In the genomic region with DNA sequence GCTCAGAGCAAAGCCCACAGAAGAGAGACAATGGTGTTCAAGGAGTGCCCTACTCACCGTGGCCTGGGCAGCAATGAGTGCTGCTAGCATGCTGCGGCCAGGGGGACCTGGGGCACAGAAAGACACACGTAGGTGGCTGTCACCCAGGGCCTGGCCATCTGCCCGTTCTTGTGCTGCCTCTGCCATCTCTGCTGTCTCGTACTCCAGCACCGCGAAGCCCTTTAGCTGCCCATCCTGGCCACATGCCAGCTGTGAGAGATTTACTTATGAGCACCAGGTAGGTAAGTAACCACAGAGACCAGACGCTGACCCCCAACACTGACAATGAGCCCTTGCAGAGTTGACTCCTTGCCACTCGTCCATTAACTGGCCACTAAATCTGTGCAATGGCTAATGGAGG, we compare ENCODE assay signal across 14 mouse cellular contexts. TPM values are rescaled to one million over a fixed set of nuclear protein-coding genes. Genes with fewer than 3 reads are reported as not detected.
DNase-seq lines count a peak whose midpoint lies in the region.
"Had no signal": no experiment of that assay in that cellular context is flagged by ENCODE, and none has a peak within 500 bp of the region (broad histone marks: within the 10 kb centered on the region; RNA-seq: fewer than 3 reads in every experiment).

No protein-coding gene starts in this region.

- DNase-seq in cerebellum, postnatal 14 days: peak; percentile 27 to 44
- DNase-seq in cerebellum, adult 9-11 months: no peak
- DNase-seq in gastrocnemius, postnatal 10 days: peak; percentile 23
- no peak for DNase-seq in gastrocnemius, postnatal 36 days
- DNase-seq in skeletal muscle tissue, adult 2 months (ENCODE audit: low read depth, low spot score): peak; percentile 27
- DNase-seq in left cerebral cortex, postnatal 10 days (ENCODE audit: extremely low spot score in 1 of 2, low spot score in 2 of 2): no peak
- DNase-seq: adrenal gland, adult 2 months; adrenal gland, postnatal 25 days; heart, adult 11 months had no signal

- intact Hi-C loops in gastrocnemius, postnatal 36 days (cut with DNase I): no loop called here
- intact Hi-C loops in left cerebral cortex, postnatal 10 days (cut with DNase I): no loop called here

RNA-seq across cellular contexts. Expression of gene Fdx1l, which starts 7.7 kb away (rescaled TPM):
- total RNA-seq in gastrocnemius, postnatal 10 days (2021): 10 to 100 TPM; 24.2 to 24.9 TPM
- 10 to 100 TPM; 37.5 to 40.4 TPM for total RNA-seq in gastrocnemius, postnatal 36 days (2021)
- total RNA-seq in left cerebral cortex, postnatal 10 days (2021): 10 to 100 TPM; 48.1 to 53.0 TPM

RNA-seq across cellular contexts. Expression of gene Gm49373, which starts 8.2 kb away (rescaled TPM):
- under 1 TPM; 0.14 to 0.32 TPM for total RNA-seq in gastrocnemius, postnatal 10 days (2021)
- under 1 TPM in 1 of 2 experiments, not detected in 1; 0.17 TPM for total RNA-seq in gastrocnemius, postnatal 36 days (2021)
- 1 to 10 TPM in 1 of 2 experiments, not detected in 1; 1.1 TPM for total RNA-seq in left cerebral cortex, postnatal 10 days (2021)
- total RNA-seq: hematopoietic stem cell, adult 5-6 weeks had no signal

RNA-seq across cellular contexts. Expression of gene Gm38431, which starts 10.7 kb away (rescaled TPM):
- total RNA-seq in gastrocnemius, postnatal 10 days (2021): 1 to 10 TPM in 1 of 2 experiments, under 1 TPM in 1; 0.61 to 1.2 TPM
- 1 to 10 TPM; 1.6 TPM for total RNA-seq in gastrocnemius, postnatal 36 days (2021)
- total RNA-seq in left cerebral cortex, postnatal 10 days (2021): 1 to 10 TPM; 2.1 to 3.2 TPM

RNA-seq across cellular contexts. Expression of gene Raver1, which starts 10.7 kb away (rescaled TPM):
- total RNA-seq in gastrocnemius, postnatal 10 days (2021): 10 to 100 TPM; 22.1 to 25.6 TPM
- 10 to 100 TPM; 13.8 to 17.9 TPM for total RNA-seq in gastrocnemius, postnatal 36 days (2021)
- total RNA-seq in left cerebral cortex, postnatal 10 days (2021): 10 to 100 TPM; 31.2 to 31.4 TPM

RNA-seq across cellular contexts. Expression of gene Zglp1, which starts 14.2 kb away (rescaled TPM):
- total RNA-seq in gastrocnemius, postnatal 10 days (2021): not detected
- total RNA-seq in gastrocnemius, postnatal 36 days (2021): not detected
- under 1 TPM in 1 of 2 experiments, not detected in 1; 0.97 TPM for total RNA-seq in left cerebral cortex, postnatal 10 days (2021)
- total RNA-seq: adrenal gland, adult 2 months; adrenal gland, postnatal 25 days; gastrocnemius, adult 18-20 months; gastrocnemius, postnatal 4 days; heart, adult 8-10 months; heart, postnatal 25 days; hematopoietic stem cell, adult 5-6 weeks had no signal

Comparison
In these comparisons a context has a peak if more than half of its experiments do, and no peak if none do; other contexts are left out.
1. DNase-seq: peak in cerebellum, postnatal 14 days (2 of 2), gastrocnemius, postnatal 10 days (single experiment) and skeletal muscle tissue, adult 2 months (single experiment); none in cerebellum, adult 9-11 months (single experiment), gastrocnemius, postnatal 36 days (0 of 2) and left cerebral cortex, postnatal 10 days (0 of 2).